ENCODE assay signal across 9 mouse cellular contexts in the genomic region with DNA sequence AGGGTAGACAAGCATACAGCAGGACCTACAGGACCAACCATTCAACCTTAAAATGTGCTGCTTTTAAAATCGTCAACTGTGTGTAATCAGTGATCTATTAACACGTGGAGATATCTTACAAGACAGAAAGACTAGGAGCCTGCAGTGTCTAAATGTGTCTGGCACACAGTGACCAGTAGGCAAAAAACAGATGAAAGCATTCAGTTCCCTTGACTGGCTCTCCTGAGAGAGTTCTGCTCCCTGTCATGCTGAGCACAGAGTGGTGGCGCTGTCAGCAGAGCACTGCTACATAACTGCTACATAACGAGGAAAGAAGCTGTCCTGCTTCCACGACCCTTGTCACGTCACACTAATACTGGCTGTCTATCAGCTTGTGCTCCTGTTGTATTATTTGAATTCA. TPM values are rescaled to one million over a fixed set of nuclear protein-coding genes. Genes with fewer than 3 reads are reported as not detected.
A peak's percentile ranks its signal among the peaks of the same experiment; 100 is the strongest.
DNase-seq lines count a peak whose midpoint lies in the region; ATAC-seq and TF ChIP-seq lines count a peak whose summit lies in the region.
"Had no signal": no experiment of that assay in that cellular context is flagged by ENCODE, and none has a peak within 500 bp of the region (broad histone marks: within the 10 kb centered on the region; RNA-seq: fewer than 3 reads in every experiment).

No protein-coding gene starts in this region.

- H3K27me3 ChIP-seq in forebrain, embryonic 13.5 days = no peaks in the 10 kb centered on the region
- H3K27me3 ChIP-seq in forebrain, embryonic 11.5 days (ENCODE audit: control insufficient read depth, insufficient read depth, low read length) = no peaks in the 10 kb centered on the region
- no peaks in the 10 kb centered on the region for H3K27me3 ChIP-seq in lung, postnatal 0 days (replicated peaks; ENCODE audit: insufficient read depth, low read length)
- H3K27me3 ChIP-seq in intestine, embryonic 16.5 days (replicated peaks; ENCODE audit: control insufficient read depth, insufficient read depth, low read length) = no peaks in the 10 kb centered on the region

- no peaks in the 10 kb centered on the region for H3K36me3 ChIP-seq in forebrain, embryonic 13.5 days (ENCODE audit: poor library complexity, severe bottlenecking)
- no peaks in the 10 kb centered on the region for H3K36me3 ChIP-seq in forebrain, embryonic 11.5 days (ENCODE audit: control insufficient read depth, insufficient read depth, low read length)
- no peaks in the 10 kb centered on the region for H3K36me3 ChIP-seq in lung, postnatal 0 days (ENCODE audit: insufficient read depth, low read length)
- no peaks in the 10 kb centered on the region for H3K36me3 ChIP-seq in intestine, embryonic 16.5 days (ENCODE audit: control insufficient read depth, insufficient read depth, low read length)

- 0 out of 2 replicates have a peak, but pooled peaks have one; percentile 2 for TF ChIP-seq CTCF in lung, postnatal 0 days (IDR thresholded peaks at IDR 0.05)

- H3K9me3 ChIP-seq in forebrain, embryonic 13.5 days (replicated peaks) = no peaks in the 10 kb centered on the region
- no peaks in the 10 kb centered on the region for H3K9me3 ChIP-seq in forebrain, embryonic 11.5 days (ENCODE audit: control insufficient read depth, low read length)
- H3K9me3 ChIP-seq in lung, postnatal 0 days (ENCODE audit: low read length) = no peaks in the 10 kb centered on the region
- H3K9me3 ChIP-seq in intestine, embryonic 16.5 days (ENCODE audit: control insufficient read depth, low read length) = no peaks in the 10 kb centered on the region

- peaks cover 23% of the 10 kb centered on the region for H3K4me1 ChIP-seq in forebrain, embryonic 13.5 days
- H3K4me1 ChIP-seq in forebrain, embryonic 11.5 days (replicated peaks; ENCODE audit: control insufficient read depth, insufficient read depth, low read length) = no peaks in the 10 kb centered on the region; the same call in 1 of the 2 replicates
- H3K4me1 ChIP-seq in lung, postnatal 0 days (ENCODE audit: insufficient read depth, low read depth, low read length) = peaks cover 4% of the 10 kb centered on the region; the same call in 1 of the 2 replicates
- 0 out of 2 replicates have a peak, but pooled peaks cover 3% of the 10 kb centered on the region for H3K4me1 ChIP-seq in intestine, embryonic 16.5 days (ENCODE audit: control insufficient read depth, insufficient read depth, low read length)

- no peak for DNase-seq in forebrain, embryonic 11.5 days (ENCODE audit: low spot score)
- DNase-seq in lung, postnatal 0 days (ENCODE audit: low spot score) = no peak
- DNase-seq in lung, postnatal 25 days (ENCODE audit: low spot score) = no peak
- peak; percentile 15 for DNase-seq in naive thymus-derived CD4-positive, alpha-beta T cell, adult 2 months (ENCODE audit: low read depth)
- DNase-seq in adipocyte (ENCODE audit: low spot score) = no peak
- DNase-seq in gastrocnemius, postnatal 14 days = no peak
- DNase-seq: spleen, adult 18-20 months had no signal

- peak; percentile 52 for ATAC-seq in forebrain, embryonic 13.5 days
- no peak for ATAC-seq in forebrain, embryonic 11.5 days (replicated peaks; ENCODE audit: low FRiP score)
- no peak for ATAC-seq in lung, postnatal 0 days
- 0 out of 2 replicates have a peak, but pooled peaks have one; percentile 36 for ATAC-seq in intestine, embryonic 16.5 days

- 26% methylated on average over 6 of the region's 6 CpGs for WGBS in forebrain, embryonic 13.5 days
- 38% methylated on average over 6 of the region's 6 CpGs for WGBS in forebrain, embryonic 11.5 days
- 49% methylated on average over 6 of the region's 6 CpGs for WGBS in lung, postnatal 0 days
- WGBS in intestine, embryonic 16.5 days = 44% methylated on average over 6 of the region's 6 CpGs

- H3K4me3 ChIP-seq in forebrain, embryonic 13.5 days = no peak overlapping the region
- H3K4me3 ChIP-seq in forebrain, embryonic 11.5 days (ENCODE audit: low read depth, low read length) = no peak overlapping the region
- no peak overlapping the region for H3K4me3 ChIP-seq in lung, postnatal 0 days (ENCODE audit: low read depth, low read length)
- no peak overlapping the region for H3K4me3 ChIP-seq in intestine, embryonic 16.5 days (ENCODE audit: low read length)

- intact Hi-C loops in gastrocnemius, postnatal 14 days (cut with DNase I; ENCODE audit: low total_unique reads) = loop anchor here (10.0 kb wide), 1 partner anchor 218 kb away; no protein-coding TSS in a partner anchor

- no peak for TF ChIP-seq EP300 in lung, postnatal 0 days (IDR thresholded peaks at IDR 0.05)

- no peak overlapping the region for H3K9ac ChIP-seq in forebrain, embryonic 13.5 days
- H3K9ac ChIP-seq in forebrain, embryonic 11.5 days (ENCODE audit: low read length) = no peak overlapping the region
- H3K9ac ChIP-seq in lung, postnatal 0 days (replicated peaks; ENCODE audit: low read depth) = no peak overlapping the region
- H3K9ac ChIP-seq in intestine, embryonic 16.5 days (ENCODE audit: low read depth, low read length) = no peak overlapping the region

- H3K4me2 ChIP-seq in forebrain, embryonic 13.5 days = no peak overlapping the region
- H3K4me2 ChIP-seq in forebrain, embryonic 11.5 days (ENCODE audit: low read depth, low read length, severe bottlenecking) = no peak overlapping the region
- H3K4me2 ChIP-seq in lung, postnatal 0 days (replicated peaks; ENCODE audit: low read depth, low read length) = no peak overlapping the region
- H3K4me2 ChIP-seq in intestine, embryonic 16.5 days (ENCODE audit: low read depth, low read length) = no peak overlapping the region

- H3K27ac ChIP-seq in forebrain, embryonic 13.5 days = no peak overlapping the region
- no peak overlapping the region for H3K27ac ChIP-seq in forebrain, embryonic 11.5 days (ENCODE audit: low read depth, low read length)
- H3K27ac ChIP-seq in lung, postnatal 0 days (ENCODE audit: low read length) = no peak overlapping the region
- H3K27ac ChIP-seq in intestine, embryonic 16.5 days (ENCODE audit: low read length) = no peak overlapping the region

RNA-seq across cellular contexts. Expression of a gene that starts 30.2 kb away (rescaled TPM):
- 92.7 and 104 TPM in 2 replicates for polyA plus RNA-seq in forebrain, embryonic 13.5 days (2015; fragmentation: Nextera tagmentation; extraction: Ambion mirVana)
- polyA plus RNA-seq in forebrain, embryonic 11.5 days (2014; fragmentation: Nextera tagmentation; extraction: Ambion mirVana) = 69.0 and 75.3 TPM in 2 replicates
- polyA plus RNA-seq in lung, postnatal 0 days (2015; fragmentation: Nextera tagmentation; extraction: Ambion mirVana) = 37.5 and 40.9 TPM in 2 replicates
- polyA plus RNA-seq in intestine, embryonic 16.5 days (2015; fragmentation: Nextera tagmentation; extraction: Ambion mirVana) = 34.4 and 38.3 TPM in 2 replicates
- 10 to 100 TPM; 46.0 to 46.4 TPM for total RNA-seq in gastrocnemius, postnatal 14 days (2021)

Comparison
In these comparisons a context has a peak if more than half of its experiments do, and no peak if none do; other contexts are left out.
1. ATAC-seq: peak in forebrain, embryonic 13.5 days (single experiment) and intestine, embryonic 16.5 days (single experiment); none in forebrain, embryonic 11.5 days (single experiment) and lung, postnatal 0 days (single experiment).